Mouse (Mus musculus): ENCODE data around the gene Ctf1. TPM values are rescaled to one million over a fixed set of nuclear protein-coding genes. Genes with fewer than 3 reads are reported as not detected.

The Ctf1 gene
- not detected in 2 replicates for polyA plus RNA-seq (2012; ENCODE audit: insufficient read depth, insufficient read length, low replicate concordance, missing spikeins)

DNA sequence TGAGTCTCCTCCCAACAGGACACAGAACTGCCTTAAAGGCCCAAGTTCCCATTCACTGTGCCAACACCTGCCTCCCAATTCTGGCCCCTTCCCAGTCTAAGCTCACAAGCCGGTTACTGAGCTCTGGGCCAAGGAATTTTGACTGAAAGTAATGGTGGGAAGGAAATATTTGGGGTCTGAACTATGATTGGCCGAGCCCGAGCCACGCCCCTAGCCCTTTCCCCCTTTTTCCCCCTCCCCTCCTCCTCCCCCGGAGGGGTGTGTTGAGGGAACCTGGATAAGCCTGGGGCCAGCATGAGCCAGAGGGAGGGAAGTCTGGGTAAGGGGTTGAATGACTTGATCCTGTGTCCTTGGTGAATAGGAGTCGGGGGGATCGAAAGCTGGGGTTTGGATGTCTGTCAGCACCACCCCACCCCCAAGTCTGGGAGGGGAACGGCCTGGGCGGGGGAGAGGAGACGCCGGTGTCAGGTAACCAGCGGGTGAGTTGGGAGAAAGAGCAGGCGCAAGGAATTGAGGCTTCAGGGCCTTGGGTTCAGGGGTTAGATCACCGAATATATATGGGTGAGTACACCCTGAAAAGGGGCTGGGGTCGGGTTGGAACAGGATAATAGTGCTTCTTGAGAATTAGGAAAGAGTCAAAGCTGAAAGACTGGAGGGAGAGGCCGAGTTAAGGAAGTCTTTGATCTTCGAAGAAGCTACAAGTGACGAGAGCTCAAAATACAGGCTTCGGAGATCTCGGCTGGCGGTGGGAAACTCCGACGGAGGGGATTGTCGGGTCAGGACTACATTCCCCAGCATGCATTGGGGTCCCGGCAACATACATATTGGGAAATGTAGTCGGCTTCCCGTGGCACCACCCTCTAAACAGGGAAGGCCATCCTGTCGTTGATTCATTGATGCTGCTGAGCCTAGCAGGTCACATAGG, at the start of gene Ctf1:
Ctf1 (plus strand) TSS at position 276 of the 925 bp plus-strand sequence.
- H3K27ac ChIP-seq (ENCODE audit: insufficient read depth, low read depth, low read length): no peak within 1 kb of the TSS

GRCm38 (mm10) chr7:127662926-127663325, 49.6 kb upstream of the Ctf1 start:
- Histone ChIP-seq H3K4me1 (ENCODE audit: control insufficient read depth, insufficient read depth, low read length) (no peaks in the 10 kb centered on the region), H3K4me3 (ENCODE audit: insufficient read depth, low read depth, low read length) (no peak overlapping the region), H3K27ac (ENCODE audit: insufficient read depth, low read depth, low read length) (no peak overlapping the region)
- no peak for TF ChIP-seq CTCF (IDR thresholded peaks at IDR 0.05; ENCODE audit: insufficient read depth, low read depth, low read length)
- TF ChIP-seq POLR2A (IDR thresholded peaks at IDR 0.05; ENCODE audit: insufficient read depth, low read depth, low read length): no peak
- WGBS: 79% methylated on average over 6 of the region's 6 CpGs

More for the DNA sequence above, at the start of gene Ctf1:
- 6% methylated on average over 28 of the region's 28 CpGs for WGBS
- TF ChIP-seq CTCF (IDR thresholded peaks at IDR 0.05; ENCODE audit: insufficient read depth, low read depth, low read length) (no peak), POLR2A (IDR thresholded peaks at IDR 0.05; ENCODE audit: insufficient read depth, low read depth, low read length) (no peak)
- peaks cover 12% of the 10 kb centered on the region for H3K4me1 ChIP-seq (ENCODE audit: control insufficient read depth, insufficient read depth, low read length)
- H3K4me3 ChIP-seq (ENCODE audit: insufficient read depth, low read depth, low read length): peak within 1 kb of the TSS; percentile 2; the same call in 1 of the 2 replicates

DNA sequence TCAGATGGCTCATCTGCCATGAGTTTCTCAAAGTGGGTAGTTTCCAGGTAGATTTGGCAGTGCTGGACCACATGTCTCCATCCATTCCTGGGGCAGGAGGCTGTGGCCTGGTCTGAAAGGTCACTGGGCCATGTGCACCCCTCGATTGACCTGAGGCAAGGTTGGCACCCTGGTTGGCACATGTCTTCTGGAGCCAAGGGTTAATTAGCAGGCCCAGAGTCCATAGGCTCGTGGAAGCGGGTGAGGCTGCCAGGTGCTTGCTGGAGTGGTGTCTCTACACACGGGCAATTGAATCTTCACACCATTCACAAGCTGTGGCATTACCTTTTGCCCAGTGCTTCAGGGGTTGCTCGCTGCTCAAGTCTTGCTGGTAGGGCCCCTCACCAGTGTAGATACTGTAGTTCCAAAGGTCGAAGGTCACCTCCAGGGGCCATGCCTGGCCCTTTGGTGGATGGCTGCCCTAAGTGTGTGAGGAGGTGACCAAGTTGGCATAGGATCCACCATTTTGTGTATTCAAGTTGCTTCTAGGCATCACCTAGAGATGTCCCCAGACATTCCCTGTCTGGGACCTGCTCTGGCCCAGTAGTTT, 46.4 kb upstream of the Ctf1 start:
- Histone ChIP-seq H3K4me1 (ENCODE audit: control insufficient read depth, insufficient read depth, low read length) (no peaks in the 10 kb centered on the region), H3K27ac (ENCODE audit: insufficient read depth, low read depth, low read length) (no peak overlapping the region), H3K4me3 (ENCODE audit: insufficient read depth, low read depth, low read length) (no peak overlapping the region)
- WGBS: 93% methylated on average over 6 of the region's 6 CpGs
- no peak for TF ChIP-seq CTCF (IDR thresholded peaks at IDR 0.05; ENCODE audit: insufficient read depth, low read depth, low read length)
- TF ChIP-seq POLR2A (IDR thresholded peaks at IDR 0.05; ENCODE audit: insufficient read depth, low read depth, low read length): no peak

DNA sequence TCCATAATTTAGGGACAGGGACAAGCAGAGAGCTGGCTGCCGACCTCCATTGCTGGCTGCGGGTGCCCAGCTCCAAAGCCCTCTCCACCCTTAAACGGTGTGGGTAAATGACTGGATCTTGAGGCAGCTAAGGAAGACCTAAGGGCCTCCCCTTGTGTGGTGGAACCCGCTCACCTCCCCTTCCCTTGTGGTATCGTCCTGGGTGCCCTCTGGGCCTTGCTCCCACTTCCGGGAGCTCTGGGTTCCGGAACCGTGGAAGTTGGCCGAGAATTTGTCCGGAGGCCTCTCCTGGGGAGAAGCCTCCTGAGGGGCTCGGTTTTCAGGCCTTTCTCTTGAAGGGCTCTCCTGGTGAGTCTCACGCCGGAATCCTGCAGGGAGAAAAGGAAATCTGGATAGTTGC, 45.9 kb upstream of the Ctf1 start:
- Histone ChIP-seq H3K27ac (ENCODE audit: insufficient read depth, low read depth, low read length) (no peak overlapping the region), H3K4me1 (ENCODE audit: control insufficient read depth, insufficient read depth, low read length) (no peaks in the 10 kb centered on the region), H3K4me3 (ENCODE audit: insufficient read depth, low read depth, low read length) (no peak overlapping the region)
- WGBS: 90% methylated on average over 13 of the region's 13 CpGs
- TF ChIP-seq POLR2A (IDR thresholded peaks at IDR 0.05; ENCODE audit: insufficient read depth, low read depth, low read length): no peak
- no peak for TF ChIP-seq CTCF (IDR thresholded peaks at IDR 0.05; ENCODE audit: insufficient read depth, low read depth, low read length)

DNA sequence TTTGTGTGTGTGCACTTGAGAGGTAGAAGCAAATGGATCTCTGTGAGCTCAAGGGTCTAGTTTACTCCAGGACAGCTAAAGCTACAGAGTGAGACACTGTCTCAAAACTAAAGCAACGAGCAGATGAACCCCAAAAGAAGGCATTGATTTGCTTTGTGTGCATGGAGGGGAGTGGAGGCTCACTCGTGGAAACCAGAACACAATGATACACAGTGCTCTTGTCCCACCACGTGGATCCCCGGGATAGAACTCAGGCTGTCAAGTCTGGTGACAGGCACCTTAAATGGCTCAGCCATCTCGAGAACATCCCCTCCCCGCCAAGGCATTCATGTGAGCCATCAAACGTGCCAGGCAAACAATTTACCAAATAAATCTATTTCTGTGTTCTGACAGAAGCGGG, 45.4 kb upstream of the Ctf1 start:
- TF ChIP-seq CTCF (IDR thresholded peaks at IDR 0.05; ENCODE audit: insufficient read depth, low read depth, low read length): no peak
- TF ChIP-seq POLR2A (IDR thresholded peaks at IDR 0.05; ENCODE audit: insufficient read depth, low read depth, low read length): no peak
- WGBS: 73% methylated on average over 8 of the region's 8 CpGs
- no peak overlapping the region for H3K27ac ChIP-seq (ENCODE audit: insufficient read depth, low read depth, low read length)
- H3K4me3 ChIP-seq (ENCODE audit: insufficient read depth, low read depth, low read length): no peak overlapping the region
- H3K4me1 ChIP-seq (ENCODE audit: control insufficient read depth, insufficient read depth, low read length): no peaks in the 10 kb centered on the region

- peaks cover 3% of the 10 kb centered on the region; the same call in 1 of the 2 replicates for H3K4me1 ChIP-seq (ENCODE audit: control insufficient read depth, insufficient read depth, low read length)
- H3K27ac ChIP-seq (ENCODE audit: insufficient read depth, low read depth, low read length): no peak overlapping the region
- no peak for TF ChIP-seq POLR2A (IDR thresholded peaks at IDR 0.05; ENCODE audit: insufficient read depth, low read depth, low read length)
- 83% methylated on average over 11 of the region's 11 CpGs for WGBS
- no peak overlapping the region for H3K4me3 ChIP-seq (ENCODE audit: insufficient read depth, low read depth, low read length)
Observed at GRCm38 (mm10) chr7:127671880-127672774, 40.4 kb upstream of the Ctf1 start.

DNA sequence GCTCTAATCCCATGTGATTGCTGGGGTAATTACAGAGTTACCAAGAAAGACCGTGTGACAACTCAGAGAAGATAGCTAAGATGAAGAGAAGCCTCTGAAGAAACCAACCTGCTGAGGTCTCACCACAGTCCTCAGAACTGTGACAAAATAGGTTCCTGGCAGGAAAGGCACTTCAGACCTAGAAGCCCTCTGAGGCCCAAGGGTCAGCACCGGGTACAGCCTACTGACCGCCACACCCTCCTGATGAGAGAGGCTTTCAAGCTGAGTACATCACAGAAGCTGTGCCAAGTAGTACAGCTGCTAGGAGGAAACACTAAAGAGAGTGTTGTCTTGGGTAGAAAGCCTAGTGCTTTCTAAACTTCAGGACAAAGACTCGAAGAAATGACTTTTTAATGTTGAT, 39.8 kb upstream of the Ctf1 start:
- WGBS: 66% methylated on average over 4 of the region's 4 CpGs
- H3K27ac ChIP-seq (ENCODE audit: insufficient read depth, low read depth, low read length): no peak overlapping the region
- peaks cover 3% of the 10 kb centered on the region; the same call in 1 of the 2 replicates for H3K4me1 ChIP-seq (ENCODE audit: control insufficient read depth, insufficient read depth, low read length)
- H3K4me3 ChIP-seq (ENCODE audit: insufficient read depth, low read depth, low read length): no peak overlapping the region
- TF ChIP-seq CTCF (IDR thresholded peaks at IDR 0.05; ENCODE audit: insufficient read depth, low read depth, low read length) (no peak), POLR2A (IDR thresholded peaks at IDR 0.05; ENCODE audit: insufficient read depth, low read depth, low read length) (no peak)

DNA sequence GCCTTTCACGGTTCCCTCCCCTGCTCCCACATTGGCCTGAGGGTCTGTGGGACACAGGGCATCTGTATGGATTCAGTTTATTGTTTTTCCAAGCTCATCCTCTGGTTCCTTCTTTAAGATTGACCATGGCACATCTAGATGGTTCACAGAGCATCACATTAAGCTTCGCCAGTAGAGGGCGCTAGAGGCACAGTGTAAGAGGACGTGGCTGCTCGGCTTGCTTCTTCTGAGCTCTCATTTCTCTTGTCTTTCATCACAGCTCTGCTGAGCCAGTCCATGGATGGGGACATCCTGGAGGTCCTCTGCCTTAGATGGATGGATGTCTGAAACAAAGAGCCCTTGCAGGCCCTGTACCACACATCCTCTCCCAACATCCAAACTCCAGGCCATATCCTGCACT, 37.6 kb upstream of the Ctf1 start:
- peaks cover 3% of the 10 kb centered on the region; the same call in 1 of the 2 replicates for H3K4me1 ChIP-seq (ENCODE audit: control insufficient read depth, insufficient read depth, low read length)
- TF ChIP-seq CTCF (IDR thresholded peaks at IDR 0.05; ENCODE audit: insufficient read depth, low read depth, low read length): no peak
- no peak for TF ChIP-seq POLR2A (IDR thresholded peaks at IDR 0.05; ENCODE audit: insufficient read depth, low read depth, low read length)
- H3K4me3 ChIP-seq (ENCODE audit: insufficient read depth, low read depth, low read length): no peak overlapping the region
- WGBS: under 1% methylated on average over 5 of the region's 5 CpGs
- no peak overlapping the region for H3K27ac ChIP-seq (ENCODE audit: insufficient read depth, low read depth, low read length)

Measured in olfactory bulb, adult 2 months (tissue).